Mouse (Mus musculus) hindbrain, postnatal 0 days (tissue): ENCODE results near the gene Lrp1. TPM values are rescaled to one million over a fixed set of nuclear protein-coding genes. Genes with fewer than 3 reads are reported as not detected.

ENCODE experiments used
- ATAC-seq: fragments of 200-750 bp; cut with Nextera tagmentation; 2 replicates; pipeline ENCODE4 v1.8.0; 2017; ENCODE audit warnings: mild to moderate bottlenecking, moderate TSS enrichment, moderate library complexity
- DNase-seq: peaks from one replicate; pipeline ENCODE4 v3.0.0-alpha.2; 2015; ENCODE audit warnings: low spot score
- H3K27ac ChIP-seq: fragments of 300-500 bp; sonication (generic); 2 replicates; pipeline ENCODE4 v1.5.1; 2014; ENCODE audit warnings: mild to moderate bottlenecking
- H3K27me3 ChIP-seq: fragments of 300-500 bp; sonication (generic); 2 replicates; pipeline ENCODE4 v1.6.1; 2014; ENCODE audit warnings: low read length, mixed read lengths; ENCODE audit not compliant: insufficient read depth
- H3K36me3 ChIP-seq: fragments of 300-500 bp; sonication (generic); 2 replicates; pipeline ENCODE4 v1.6.1; 2014; ENCODE audit warnings: low read length, mixed read lengths; ENCODE audit not compliant: insufficient read depth
- H3K4me1 ChIP-seq: fragments of 300-500 bp; sonication (generic); 2 replicates; pipeline ENCODE4 v1.6.1; 2014; ENCODE audit warnings: antibody characterized with exemption, low read length, mixed read lengths; ENCODE audit not compliant: insufficient read depth
- H3K4me2 ChIP-seq: fragments of 300-500 bp; sonication (generic); 2 replicates; pipeline ENCODE4 v1.6.1; 2014; ENCODE audit warnings: low read depth, mild to moderate bottlenecking, low read length, moderate library complexity, mixed read lengths
- H3K4me3 ChIP-seq: fragments of 300-500 bp; sonication (generic); 2 replicates; pipeline ENCODE4 v1.5.1; 2014; ENCODE audit warnings: low read length
- H3K9ac ChIP-seq: fragments of 300-500 bp; sonication (generic); replicated peaks from 2 replicates; pipeline ENCODE4 v1.6.1; 2014; ENCODE audit warnings: mild to moderate bottlenecking, low read length, moderate library complexity, mixed read lengths
- H3K9me3 ChIP-seq: fragments of 300-500 bp; sonication (generic); 2 replicates; pipeline ENCODE4 v1.6.1; 2016; ENCODE audit warnings: low read length, mixed read lengths
- CTCF ChIP-seq: IDR thresholded peaks from 2 replicates; pipeline ENCODE4 v1.5.1; 2016; ENCODE audit warnings: antibody characterized with exemption, control low read depth, low read depth
- WGBS: fragments of 180-500 bp; shearing (Covaris S2); extraction: QIAGEN DNeasy Blood & Tissue Kit; methylation state at CpG from one replicate; pipeline ENCODE4 v1.1.7; 2014; 5-methylcytosine and 5-hydroxymethylcytosine counted together
- polyA plus RNA-seq: library from polyadenylated mRNA; unstranded; fragments of >200 nt; fragmentation: Nextera tagmentation; extraction: Ambion mirVana; gene quantifications from 2 replicates; pipeline ENCODE4 v1.2.1, GENCODE M21; 2015
- total RNA-seq: library from RNA; depleted of rRNA; stranded (reverse); fragments of >200 nt; gene quantifications from 2 replicates; pipeline ENCODE4 v1.2.3, GENCODE M21; 2014

The Lrp1 gene
- total and polyA plus RNA-seq, 2 experiments from 2014 or later = 75.5 to 245 TPM

DNA sequence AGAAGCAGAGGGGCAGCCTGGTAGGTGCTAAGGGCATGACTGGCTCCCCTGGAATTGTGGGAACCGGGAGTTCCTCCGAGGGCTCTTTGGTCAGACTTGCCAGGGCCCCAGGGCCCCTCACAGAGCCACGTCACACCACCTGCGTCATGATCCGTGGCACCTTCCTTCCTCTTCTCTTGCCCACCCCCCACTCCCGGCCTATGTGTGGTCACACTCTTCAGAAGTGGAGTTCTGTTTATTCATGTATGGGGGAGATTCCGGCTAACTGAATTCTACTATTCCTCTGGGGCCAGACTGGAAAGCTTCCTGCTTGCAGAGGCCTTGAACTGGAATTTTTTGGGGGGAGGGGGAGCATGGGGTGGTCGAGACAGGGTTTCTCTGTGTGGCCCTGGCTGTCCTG is 57.1 kb downstream of the Lrp1 start:
- no peak for TF ChIP-seq CTCF
- WGBS = 69% methylated on average over 8 of the region's 8 CpGs
- no peaks in the 10 kb centered on the region for H3K4me1 ChIP-seq
- 0 out of 2 replicates have a peak overlapping the region, but pooled peaks have one; percentile 4 for H3K27ac ChIP-seq
- DNase-seq = no peak
- H3K9me3 ChIP-seq = no peaks in the 10 kb centered on the region
- H3K4me2 ChIP-seq = no peak overlapping the region
- H3K36me3 ChIP-seq = peaks cover 77% of the 10 kb centered on the region
- no peaks in the 10 kb centered on the region for H3K27me3 ChIP-seq
- ATAC-seq = no peak
- H3K9ac ChIP-seq = no peak overlapping the region
- H3K4me3 ChIP-seq = no peak overlapping the region

DNA sequence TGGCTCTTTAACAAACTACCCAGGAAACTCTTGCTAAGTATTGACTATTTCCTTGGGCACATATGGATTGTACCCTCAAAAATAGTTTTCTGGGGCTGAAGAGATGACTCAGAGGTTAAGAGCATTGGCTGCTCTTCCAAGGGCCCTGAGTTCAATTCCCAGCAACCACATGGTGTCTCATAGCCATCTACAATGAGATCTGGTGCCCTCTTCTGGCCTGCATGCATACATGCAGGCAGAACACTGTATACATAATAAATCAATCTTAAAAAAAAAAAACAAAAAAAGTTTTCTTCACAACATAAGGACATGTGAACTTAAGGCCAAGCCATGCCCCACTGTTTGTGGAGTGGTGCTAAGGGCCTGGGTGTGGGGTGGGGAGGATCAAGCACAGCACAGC is 59.8 kb downstream of the Lrp1 start:
- Histone ChIP-seq H3K4me1 (no peaks in the 10 kb centered on the region), H3K4me2 (no peak overlapping the region), H3K9ac (no peak overlapping the region), H3K4me3 (no peak overlapping the region), H3K27ac (no peak overlapping the region), H3K27me3 (no peaks in the 10 kb centered on the region), H3K9me3 (no peaks in the 10 kb centered on the region), H3K36me3 (peaks cover 80% of the 10 kb centered on the region)
- ATAC-seq (no peak), DNase-seq (no peak)
- TF ChIP-seq CTCF = peak; percentile 55

DNA sequence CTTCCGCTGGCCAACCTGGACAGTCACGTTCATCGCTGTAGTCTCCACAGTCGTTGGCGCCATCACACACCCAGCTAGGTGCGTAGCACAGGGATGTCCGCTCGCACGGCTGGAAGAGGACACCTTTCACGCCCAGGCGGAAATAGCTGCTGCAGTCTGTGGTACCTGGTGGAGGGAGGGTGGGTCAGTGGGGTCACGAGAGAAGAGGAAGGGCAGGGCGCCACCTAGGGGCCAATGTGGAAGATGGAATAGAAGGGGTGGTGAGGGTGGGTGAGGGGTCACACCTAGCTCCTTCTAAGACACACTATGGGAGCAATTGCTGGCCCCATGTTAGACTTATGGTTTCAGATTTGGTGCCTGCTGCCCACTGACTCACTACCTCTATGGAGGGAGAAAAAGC is 63.6 kb downstream of the Lrp1 start:
- Histone ChIP-seq H3K27ac (no peak overlapping the region), H3K27me3 (no peaks in the 10 kb centered on the region), H3K4me3 (no peak overlapping the region), H3K9me3 (no peaks in the 10 kb centered on the region), H3K9ac (no peak overlapping the region), H3K4me2 (no peak overlapping the region), H3K4me1 (no peaks in the 10 kb centered on the region), H3K36me3 (peaks cover 90% of the 10 kb centered on the region)
- TF ChIP-seq CTCF = peak; percentile 60
- 90% methylated on average over 13 of the region's 13 CpGs for WGBS
- ATAC-seq (no peak), DNase-seq (no peak)

DNA sequence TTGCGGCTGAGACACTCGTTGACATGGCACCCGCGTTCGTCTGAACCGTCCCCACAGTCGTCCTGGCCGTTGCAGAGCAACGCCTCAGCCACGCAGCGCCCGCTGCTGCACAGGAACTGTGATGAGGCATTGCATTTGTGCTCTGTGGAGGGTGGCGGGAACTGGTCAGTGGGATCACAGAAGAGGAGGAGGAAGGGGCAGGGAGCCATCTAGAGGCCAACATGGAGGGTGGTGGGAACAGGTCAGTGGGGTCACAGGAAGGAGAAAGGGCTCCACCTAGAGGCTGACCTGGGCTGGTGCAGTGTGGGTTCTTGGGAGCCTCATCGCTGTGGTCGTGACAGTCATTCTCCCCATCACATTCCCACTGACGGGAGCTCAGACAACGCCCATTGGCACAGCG is 65.2 kb downstream of the Lrp1 start:
- Histone ChIP-seq H3K36me3 (peaks cover 93% of the 10 kb centered on the region), H3K4me2 (no peak overlapping the region), H3K9me3 (no peaks in the 10 kb centered on the region), H3K27ac (no peak overlapping the region), H3K9ac (no peak overlapping the region), H3K4me3 (no peak overlapping the region), H3K27me3 (no peaks in the 10 kb centered on the region), H3K4me1 (no peaks in the 10 kb centered on the region)
- 55% methylated on average over 18 of the region's 18 CpGs for WGBS
- peak; percentile 88 for TF ChIP-seq CTCF
- ATAC-seq = peak; percentile 79
- peak; percentile 63 for DNase-seq

DNA sequence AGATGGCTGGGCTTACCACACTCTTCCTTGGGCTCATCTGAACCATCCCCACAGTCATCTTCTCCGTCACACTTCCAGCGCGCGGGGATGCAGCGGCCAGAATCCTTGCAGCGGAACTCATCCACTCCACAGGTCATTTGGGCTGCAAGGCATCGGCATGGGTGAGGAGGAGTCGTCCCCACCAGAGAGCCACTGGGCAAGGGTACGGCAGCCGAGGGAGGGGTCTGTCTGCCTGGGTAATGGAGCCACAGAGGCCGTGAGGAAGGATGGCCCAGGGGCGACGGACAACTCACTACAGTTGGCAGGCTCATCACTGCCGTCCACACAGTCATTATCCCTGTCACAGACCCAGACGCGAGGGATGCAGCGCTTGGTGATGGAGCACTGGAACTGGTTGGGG is 71.1 kb downstream of the Lrp1 start:
- DNase-seq (no peak), ATAC-seq (no peak)
- peaks cover 96% of the 10 kb centered on the region for H3K36me3 ChIP-seq
- no peaks in the 10 kb centered on the region for H3K9me3 ChIP-seq
- 82% methylated on average over 17 of the region's 17 CpGs for WGBS
- H3K4me2 ChIP-seq = no peak overlapping the region
- H3K27me3 ChIP-seq = no peaks in the 10 kb centered on the region
- H3K27ac ChIP-seq = no peak overlapping the region
- no peaks in the 10 kb centered on the region for H3K4me1 ChIP-seq
- no peak overlapping the region for H3K9ac ChIP-seq
- TF ChIP-seq CTCF = no peak
- H3K4me3 ChIP-seq = no peak overlapping the region

DNA sequence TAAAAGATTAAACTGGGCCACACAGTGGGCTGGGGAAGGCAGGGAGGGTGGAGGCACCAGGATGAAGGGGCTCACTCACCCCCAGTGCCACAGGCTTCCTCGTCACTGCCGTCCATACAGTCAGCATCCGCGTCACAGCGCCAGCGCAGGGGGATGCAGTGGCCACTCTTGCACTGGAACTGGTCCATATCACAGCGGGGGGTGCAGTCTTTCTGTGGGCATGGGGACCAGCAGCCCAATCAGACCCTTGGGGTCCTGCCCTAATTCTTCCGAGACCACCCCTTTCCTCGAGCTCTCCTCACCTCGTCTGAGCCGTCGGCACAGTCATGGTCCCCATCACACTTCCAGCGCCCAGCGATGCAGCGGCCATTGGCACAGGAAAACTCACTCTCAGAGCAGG is 72.7 kb downstream of the Lrp1 start:
- ATAC-seq (no peak), DNase-seq (no peak)
- H3K27ac ChIP-seq = no peak overlapping the region
- WGBS = 89% methylated on average over 15 of the region's 15 CpGs
- no peak for TF ChIP-seq CTCF
- H3K9me3 ChIP-seq = no peaks in the 10 kb centered on the region
- no peaks in the 10 kb centered on the region for H3K27me3 ChIP-seq
- no peak overlapping the region for H3K9ac ChIP-seq
- no peak overlapping the region for H3K4me2 ChIP-seq
- no peak overlapping the region for H3K4me3 ChIP-seq
- no peaks in the 10 kb centered on the region for H3K4me1 ChIP-seq
- peaks cover 96% of the 10 kb centered on the region for H3K36me3 ChIP-seq

DNA sequence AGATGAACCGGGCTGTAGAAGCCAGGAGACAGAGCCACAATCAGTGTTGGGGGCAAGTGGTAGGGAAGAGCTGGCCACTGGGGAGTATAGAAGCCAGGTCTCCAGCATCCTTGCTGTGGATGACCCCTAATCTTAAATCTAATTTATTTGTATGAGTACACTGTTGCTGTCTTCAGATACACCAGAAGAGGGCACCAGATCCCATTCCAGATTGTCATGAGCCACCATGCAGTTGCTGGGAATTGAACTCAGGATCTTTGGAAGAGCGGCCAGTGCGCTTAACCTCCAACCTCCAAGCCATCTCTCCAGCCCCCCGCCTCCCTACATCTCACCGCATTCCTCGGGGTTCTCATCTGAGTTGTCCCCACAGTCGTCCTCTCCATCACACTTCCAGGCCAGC is 74.4 kb downstream of the Lrp1 start:
- H3K9ac ChIP-seq = no peak overlapping the region
- ATAC-seq (no peak), DNase-seq (no peak)
- 89% methylated on average over 7 of the region's 7 CpGs for WGBS
- H3K4me2 ChIP-seq = no peak overlapping the region
- peak; percentile 61 for TF ChIP-seq CTCF
- no peaks in the 10 kb centered on the region for H3K27me3 ChIP-seq
- H3K9me3 ChIP-seq = no peaks in the 10 kb centered on the region
- H3K27ac ChIP-seq = no peak overlapping the region
- H3K4me1 ChIP-seq = no peaks in the 10 kb centered on the region
- no peak overlapping the region for H3K4me3 ChIP-seq
- peaks cover 93% of the 10 kb centered on the region for H3K36me3 ChIP-seq
